Mouse (Mus musculus): ENCODE results near the gene Crim1.

DNA sequence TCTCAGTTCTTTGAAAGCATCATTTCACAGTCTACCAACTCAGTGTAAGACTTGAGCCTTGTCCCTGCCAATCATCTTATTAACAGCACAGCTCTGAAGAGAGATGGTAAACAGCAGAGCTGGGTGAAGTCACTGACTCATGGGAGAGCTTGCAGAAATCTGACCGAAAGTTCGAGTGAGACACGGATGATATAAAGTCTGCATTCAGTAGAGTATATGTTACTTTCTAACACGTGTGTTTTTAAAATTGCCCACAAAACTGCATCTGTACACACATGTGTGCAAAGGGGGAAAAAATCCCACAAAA is 75.4 kb downstream of the Crim1 start:
- no peak for TF ChIP-seq CTCF (conservative IDR thresholded peaks at IDR 0.05; ENCODE audit: insufficient read depth, insufficient read length, low read depth, low read length)
- TF ChIP-seq POLR2A (IDR thresholded peaks at IDR 0.05; ENCODE audit: low read depth, low read length), result no peak
